Mouse (Mus musculus): ENCODE data around the gene Tia1. TPM values are rescaled to one million over a fixed set of nuclear protein-coding genes. Genes with fewer than 3 reads are reported as not detected.

The Tia1 gene
- polyA plus RNA-seq, 1 experiment = 28.8 TPM

- Histone ChIP-seq H3K4me3 (replicated peaks; ENCODE audit: control insufficient read depth, low read depth, low read length) (no peak overlapping the region), H3K4me1 (ENCODE audit: control insufficient read depth, insufficient read depth, low read length) (no peaks in the 10 kb centered on the region; the same call in 1 of the 2 replicates), H3K27ac (ENCODE audit: control insufficient read depth, insufficient read depth, low read depth, low read length, poor library complexity) (no peak overlapping the region)
- whole genome bisulfite sequencing = 92% methylated on average over 10 of the region's 10 CpGs
- TF ChIP-seq POLR2A (IDR thresholded peaks at IDR 0.05; ENCODE audit: borderline replicate concordance, control insufficient read depth, low read depth, low read length) = no peak
- TF ChIP-seq CTCF (IDR thresholded peaks at IDR 0.05; ENCODE audit: control insufficient read depth, insufficient read depth, low read length) = no peak
Measured at GRCm38 (mm10) chr6:86441571-86441970, 37.6 kb downstream of the Tia1 start.

- WGBS = 88% methylated on average over 18 of the region's 18 CpGs
- H3K4me1 ChIP-seq (ENCODE audit: control insufficient read depth, insufficient read depth, low read length) = no peaks in the 10 kb centered on the region; the same call in 1 of the 2 replicates
- no peak overlapping the region for H3K4me3 ChIP-seq (replicated peaks; ENCODE audit: control insufficient read depth, low read depth, low read length)
- no peak for TF ChIP-seq CTCF (IDR thresholded peaks at IDR 0.05; ENCODE audit: control insufficient read depth, insufficient read depth, low read length)
- no peak for TF ChIP-seq POLR2A (IDR thresholded peaks at IDR 0.05; ENCODE audit: borderline replicate concordance, control insufficient read depth, low read depth, low read length)
- no peak overlapping the region for H3K27ac ChIP-seq (ENCODE audit: control insufficient read depth, insufficient read depth, low read depth, low read length, poor library complexity)
Measured at GRCm38 (mm10) chr6:86445551-86445950, 41.5 kb downstream of the Tia1 start.

- Histone ChIP-seq H3K4me3 (replicated peaks; ENCODE audit: control insufficient read depth, low read depth, low read length) (no peak overlapping the region), H3K4me1 (ENCODE audit: control insufficient read depth, insufficient read depth, low read length) (no peaks in the 10 kb centered on the region; the same call in 1 of the 2 replicates), H3K27ac (ENCODE audit: control insufficient read depth, insufficient read depth, low read depth, low read length, poor library complexity) (no peak overlapping the region; the same call in 1 of the 2 replicates)
- no peak for TF ChIP-seq POLR2A (IDR thresholded peaks at IDR 0.05; ENCODE audit: borderline replicate concordance, control insufficient read depth, low read depth, low read length)
- no peak for TF ChIP-seq CTCF (IDR thresholded peaks at IDR 0.05; ENCODE audit: control insufficient read depth, insufficient read depth, low read length)
- WGBS = 8% methylated on average over 1 of the region's 1 CpGs
Measured at GRCm38 (mm10) chr6:86446927-86447568, 43.0 kb downstream of the Tia1 start.

- TF ChIP-seq CTCF (IDR thresholded peaks at IDR 0.05; ENCODE audit: control insufficient read depth, insufficient read depth, low read length) (no peak), POLR2A (IDR thresholded peaks at IDR 0.05; ENCODE audit: borderline replicate concordance, control insufficient read depth, low read depth, low read length) (no peak)
- H3K4me1 ChIP-seq (ENCODE audit: control insufficient read depth, insufficient read depth, low read length) = no peaks in the 10 kb centered on the region
- WGBS = 89% methylated on average over 3 of the region's 3 CpGs
- H3K4me3 ChIP-seq (replicated peaks; ENCODE audit: control insufficient read depth, low read depth, low read length) = no peak overlapping the region
- H3K27ac ChIP-seq (ENCODE audit: control insufficient read depth, insufficient read depth, low read depth, low read length, poor library complexity) = no peak overlapping the region
Measured at GRCm38 (mm10) chr6:86456727-86457126, 52.7 kb downstream of the Tia1 start.

- Histone ChIP-seq H3K4me3 (replicated peaks; ENCODE audit: control insufficient read depth, low read depth, low read length) (no peak overlapping the region), H3K27ac (ENCODE audit: control insufficient read depth, insufficient read depth, low read depth, low read length, poor library complexity) (no peak overlapping the region), H3K4me1 (ENCODE audit: control insufficient read depth, insufficient read depth, low read length) (no peaks in the 10 kb centered on the region)
- 83% methylated on average over 3 of the region's 3 CpGs for WGBS
- TF ChIP-seq CTCF (IDR thresholded peaks at IDR 0.05; ENCODE audit: control insufficient read depth, insufficient read depth, low read length) (no peak), POLR2A (IDR thresholded peaks at IDR 0.05; ENCODE audit: borderline replicate concordance, control insufficient read depth, low read depth, low read length) (no peak)
Measured at GRCm38 (mm10) chr6:86463079-86463478, 59.1 kb downstream of the Tia1 start.

- Histone ChIP-seq H3K4me3 (replicated peaks; ENCODE audit: control insufficient read depth, low read depth, low read length) (no peak overlapping the region), H3K27ac (ENCODE audit: control insufficient read depth, insufficient read depth, low read depth, low read length, poor library complexity) (no peak overlapping the region), H3K4me1 (ENCODE audit: control insufficient read depth, insufficient read depth, low read length) (no peaks in the 10 kb centered on the region; the same call in none of the 2 replicates)
- TF ChIP-seq POLR2A (IDR thresholded peaks at IDR 0.05; ENCODE audit: borderline replicate concordance, control insufficient read depth, low read depth, low read length) (no peak), CTCF (IDR thresholded peaks at IDR 0.05; ENCODE audit: control insufficient read depth, insufficient read depth, low read length) (no peak)
- WGBS = 62% methylated on average over 3 of the region's 3 CpGs
Measured at GRCm38 (mm10) chr6:86471317-86471716, 67.3 kb downstream of the Tia1 start.

- TF ChIP-seq POLR2A (IDR thresholded peaks at IDR 0.05; ENCODE audit: borderline replicate concordance, control insufficient read depth, low read depth, low read length) (no peak), CTCF (IDR thresholded peaks at IDR 0.05; ENCODE audit: control insufficient read depth, insufficient read depth, low read length) (no peak)
- H3K4me1 ChIP-seq (ENCODE audit: control insufficient read depth, insufficient read depth, low read length) = no peaks in the 10 kb centered on the region; the same call in none of the 2 replicates
- peak overlapping the region; percentile 85 for H3K4me3 ChIP-seq (replicated peaks; ENCODE audit: control insufficient read depth, low read depth, low read length)
- WGBS = 2% methylated on average over 9 of the region's 9 CpGs
- H3K27ac ChIP-seq (ENCODE audit: control insufficient read depth, insufficient read depth, low read depth, low read length, poor library complexity) = peak overlapping the region; percentile 68
Measured at GRCm38 (mm10) chr6:86471760-86472099, 67.7 kb downstream of the Tia1 start.

GRCm38 (mm10) chr6:86472100-86472955 lies 68.3 kb downstream of the Tia1 start:
- H3K27ac ChIP-seq (ENCODE audit: control insufficient read depth, insufficient read depth, low read depth, low read length, poor library complexity) = peak overlapping the region; percentile 68
- peak overlapping the region; percentile 85 for H3K4me3 ChIP-seq (replicated peaks; ENCODE audit: control insufficient read depth, low read depth, low read length)
- no peaks in the 10 kb centered on the region; the same call in none of the 2 replicates for H3K4me1 ChIP-seq (ENCODE audit: control insufficient read depth, insufficient read depth, low read length)
- TF ChIP-seq POLR2A (IDR thresholded peaks at IDR 0.05; ENCODE audit: borderline replicate concordance, control insufficient read depth, low read depth, low read length) = peak; percentile 72
- TF ChIP-seq CTCF (IDR thresholded peaks at IDR 0.05; ENCODE audit: control insufficient read depth, insufficient read depth, low read length) = peak; percentile 97
- under 1% methylated on average over 56 of the region's 56 CpGs for WGBS
